Mouse (Mus musculus): ENCODE data around the gene Zmym3. TPM values are rescaled to one million over a fixed set of nuclear protein-coding genes. Genes with fewer than 3 reads are reported as not detected.

Zmym3 gene
- polyA plus RNA-seq (2015; fragmentation: Nextera tagmentation; extraction: Ambion mirVana) = 61.9 and 63.1 TPM in 2 replicates

DNA sequence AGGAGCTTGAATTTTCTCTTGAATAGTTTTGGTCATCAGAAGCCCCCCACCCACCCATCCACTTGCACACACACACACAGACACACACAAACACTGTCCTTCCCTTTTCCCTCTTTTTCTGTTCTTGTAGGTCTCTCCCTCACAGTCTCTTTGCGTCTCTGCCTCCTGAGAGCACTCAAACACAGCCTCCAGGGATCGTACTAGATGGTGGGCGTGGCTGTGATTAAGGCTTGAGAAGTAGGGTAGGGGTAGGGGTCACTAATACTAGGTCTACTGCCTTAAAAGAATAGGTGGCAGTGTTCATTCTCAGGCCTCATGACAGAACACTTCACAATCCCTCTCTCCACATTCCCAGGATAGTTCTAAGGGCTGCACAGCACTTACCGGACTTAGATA lies at the start of gene Zmym3:
Gene Zmym3 (minus strand): TSS at position 150 of the 396 bp plus-strand sequence.
- ATAC-seq (replicated peaks) = no peak
- H3K4me3 ChIP-seq = peak within 1 kb of the TSS; percentile 55
- peak within 1 kb of the TSS; percentile 46 for H3K4me2 ChIP-seq (replicated peaks)
- peaks cover 19% of the 10 kb centered on the region for H3K4me1 ChIP-seq
- peak within 1 kb of the TSS; percentile 55 for H3K9ac ChIP-seq (replicated peaks)
- peak within 1 kb of the TSS; percentile 82 for H3K27ac ChIP-seq (replicated peaks)
- no peaks in the 10 kb centered on the region; the same call in 1 of the 2 replicates for H3K36me3 ChIP-seq
- 25% methylated on average over 4 of the region's 4 CpGs for WGBS
- H3K27me3 ChIP-seq = no peaks in the 10 kb centered on the region
- H3K9me3 ChIP-seq = no peaks in the 10 kb centered on the region

DNA sequence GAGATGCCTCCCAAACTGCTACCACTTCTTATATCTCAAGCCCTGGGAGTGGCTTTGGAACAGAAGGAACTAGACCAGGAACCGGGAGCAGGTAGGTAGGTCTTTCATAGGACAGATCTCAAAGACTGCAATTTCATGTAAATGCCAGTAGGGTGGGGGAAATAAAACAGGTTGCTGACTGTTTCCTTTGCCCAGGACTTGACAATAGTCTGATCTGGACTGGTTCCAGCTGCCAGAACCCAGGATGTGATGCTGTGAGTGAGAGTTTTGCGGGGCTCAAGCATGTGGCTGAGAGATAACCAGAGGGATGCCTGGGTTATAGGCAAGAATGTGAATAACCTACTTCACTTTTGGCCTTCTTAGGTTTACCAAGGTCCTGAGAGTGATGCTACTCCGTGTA lies 30.9 kb upstream of the Zmym3 start:
- Histone ChIP-seq H3K27me3 (no peaks in the 10 kb centered on the region), H3K9me3 (no peaks in the 10 kb centered on the region), H3K9ac (replicated peaks) (no peak overlapping the region), H3K4me2 (replicated peaks) (no peak overlapping the region), H3K27ac (replicated peaks) (no peak overlapping the region), H3K4me3 (no peak overlapping the region), H3K36me3 (peaks cover 25% of the 10 kb centered on the region), H3K4me1 (no peaks in the 10 kb centered on the region)
- WGBS = 81% methylated on average over 3 of the region's 3 CpGs
- ATAC-seq (replicated peaks) = no peak

DNA sequence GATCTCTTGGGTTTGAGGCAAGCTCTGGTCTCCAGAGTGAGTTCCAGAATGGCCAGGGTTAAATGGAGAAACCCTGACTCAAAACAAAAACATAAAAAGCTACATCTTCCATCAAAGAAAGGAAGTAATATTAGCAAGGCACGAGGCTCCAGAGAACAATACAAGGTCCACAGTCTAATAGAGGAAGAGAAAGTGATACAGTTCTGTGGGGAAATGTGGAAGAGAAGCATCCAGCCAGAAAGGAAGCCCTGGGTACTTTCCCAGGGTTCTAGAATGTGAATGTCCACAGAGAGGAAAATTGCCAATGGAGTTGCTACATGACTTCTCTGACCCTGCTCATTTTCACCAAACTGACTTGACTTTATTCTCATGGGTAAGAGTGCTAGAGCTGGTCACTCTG lies 30.5 kb upstream of the Zmym3 start:
- Histone ChIP-seq H3K36me3 (peaks cover 29% of the 10 kb centered on the region), H3K4me1 (no peaks in the 10 kb centered on the region), H3K27ac (replicated peaks) (no peak overlapping the region), H3K9ac (replicated peaks) (no peak overlapping the region), H3K27me3 (no peaks in the 10 kb centered on the region), H3K4me2 (replicated peaks) (no peak overlapping the region), H3K4me3 (no peak overlapping the region), H3K9me3 (no peaks in the 10 kb centered on the region)
- WGBS = 62% methylated on average over 1 of the region's 1 CpGs
- no peak for ATAC-seq (replicated peaks)

DNA sequence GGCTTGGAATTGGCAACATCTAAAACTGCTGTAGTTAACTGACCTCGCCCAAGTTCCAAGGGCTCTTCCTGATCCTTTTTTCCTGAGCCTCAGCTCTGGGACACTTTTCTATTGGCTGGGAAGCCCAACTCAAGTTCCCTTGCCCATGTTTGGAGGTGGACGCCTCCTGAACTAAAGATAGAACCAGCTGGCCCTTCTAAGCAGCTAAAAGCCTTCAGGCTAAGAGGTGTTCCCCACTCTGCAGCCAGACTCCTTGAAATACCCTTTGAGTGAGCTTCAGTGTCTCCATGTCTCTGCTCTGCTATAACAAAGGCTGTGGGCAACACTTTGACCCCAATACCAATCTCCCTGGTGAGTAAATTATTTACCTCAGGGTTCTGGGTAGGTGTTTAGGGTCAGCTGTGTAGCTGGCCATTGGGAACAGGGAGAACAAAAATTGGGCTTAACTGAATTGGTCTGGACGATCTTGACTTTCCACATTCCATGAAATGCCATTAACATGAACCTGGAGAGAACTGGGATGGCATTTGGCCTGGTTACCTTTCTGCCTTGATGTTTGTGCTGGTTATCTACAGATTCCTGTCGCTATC lies 28.3 kb upstream of the Zmym3 start, which contains the start of gene Itgb1bp2:
Gene Itgb1bp2 (plus strand): TSS at position 203 of the 590 bp plus-strand sequence.
- Histone ChIP-seq H3K27ac (replicated peaks) (no peak within 1 kb of the TSS), H3K4me2 (replicated peaks) (no peak within 1 kb of the TSS), H3K4me3 (no peak within 1 kb of the TSS), H3K4me1 (no peaks in the 10 kb centered on the region), H3K27me3 (no peaks in the 10 kb centered on the region), H3K9ac (replicated peaks) (no peak within 1 kb of the TSS), H3K36me3 (peaks cover 49% of the 10 kb centered on the region), H3K9me3 (no peaks in the 10 kb centered on the region)
- whole genome bisulfite sequencing = 80% methylated on average over 4 of the region's 4 CpGs
- ATAC-seq (replicated peaks) = no peak

DNA sequence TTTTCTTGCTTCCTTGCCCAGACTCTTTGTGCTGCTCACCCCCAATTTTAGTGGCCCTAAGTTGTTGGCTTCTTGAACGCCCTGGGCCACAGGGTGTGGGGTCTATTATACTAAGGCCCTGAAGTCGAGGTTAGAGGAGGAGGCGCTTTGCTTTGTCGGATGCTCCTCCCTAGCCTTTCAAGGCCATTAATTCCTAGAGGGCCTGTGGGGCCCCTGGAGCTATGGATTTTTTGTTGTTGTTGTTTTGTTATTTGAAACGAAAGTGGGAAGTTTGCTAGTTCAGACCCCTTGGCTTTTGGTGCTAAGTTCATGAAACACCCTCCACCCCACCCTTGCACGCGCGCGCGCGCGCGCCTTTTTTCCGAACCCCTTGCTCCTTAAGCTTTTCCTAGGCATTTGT lies 9.3 kb upstream of the Zmym3 start:
- 19% methylated on average over 14 of the region's 14 CpGs for WGBS
- H3K27ac ChIP-seq (replicated peaks) = peak overlapping the region; percentile 95
- peak overlapping the region; percentile 46 for H3K4me2 ChIP-seq (replicated peaks)
- ATAC-seq (replicated peaks) = no peak; the same call in 1 of the 2 replicates
- H3K36me3 ChIP-seq = no peaks in the 10 kb centered on the region
- H3K9ac ChIP-seq (replicated peaks) = peak overlapping the region; percentile 79
- no peaks in the 10 kb centered on the region for H3K9me3 ChIP-seq
- no peaks in the 10 kb centered on the region for H3K27me3 ChIP-seq
- peak overlapping the region; percentile 67 for H3K4me3 ChIP-seq
- H3K4me1 ChIP-seq = peaks cover 28% of the 10 kb centered on the region

DNA sequence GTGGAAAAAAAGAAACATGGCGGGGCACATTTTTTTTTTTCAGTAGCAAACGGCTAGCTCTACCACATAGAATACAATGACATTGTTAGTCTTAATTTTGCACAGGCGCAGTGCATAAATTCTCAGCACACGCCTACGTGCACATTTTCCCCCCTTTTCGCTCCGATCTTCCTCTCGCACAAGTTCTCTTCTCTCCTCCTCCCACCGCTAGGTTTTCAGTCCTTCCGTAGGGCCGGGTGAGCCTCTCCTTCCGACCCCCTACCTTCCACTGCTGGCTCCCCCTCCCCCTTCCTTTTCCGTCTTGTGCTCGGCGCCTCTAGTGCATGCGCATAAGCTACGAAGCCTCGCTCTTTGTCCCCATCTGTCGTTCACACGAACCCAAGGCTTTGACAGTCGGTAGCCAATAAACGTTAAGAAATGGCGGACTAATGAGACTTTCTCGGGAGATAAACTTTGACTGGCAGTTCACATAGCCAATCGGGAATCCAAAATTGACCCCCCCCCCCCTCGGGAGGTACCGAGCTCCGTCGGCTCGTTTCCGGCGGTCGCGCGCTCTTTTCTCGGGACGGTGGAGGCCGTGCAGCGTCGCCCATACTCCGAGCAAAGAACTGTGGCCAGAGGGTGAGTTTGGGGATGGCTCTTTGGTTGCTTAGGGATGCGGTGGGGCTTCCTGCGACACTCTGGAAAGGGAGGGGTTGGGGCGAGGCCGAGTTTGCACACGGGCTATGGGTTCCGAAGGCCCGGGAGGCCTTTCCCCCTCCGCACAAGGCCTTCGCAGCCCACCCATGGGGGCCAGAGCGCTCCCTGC lies 8.7 kb upstream of the Zmym3 start, which contains the start of gene Nono:
Gene Nono (plus strand): TSS at position 177 of the 808 bp plus-strand sequence.
- H3K9me3 ChIP-seq = no peaks in the 10 kb centered on the region
- no peaks in the 10 kb centered on the region for H3K36me3 ChIP-seq
- H3K27ac ChIP-seq (replicated peaks) = peak within 1 kb of the TSS; percentile 95
- peak within 1 kb of the TSS; percentile 67 for H3K4me3 ChIP-seq
- H3K4me1 ChIP-seq = peaks cover 28% of the 10 kb centered on the region
- no peaks in the 10 kb centered on the region for H3K27me3 ChIP-seq
- peak within 1 kb of the TSS; percentile 46 for H3K4me2 ChIP-seq (replicated peaks)
- ATAC-seq (replicated peaks) = peak; percentile 97
- WGBS = 25% methylated on average over 51 of the region's 51 CpGs
- H3K9ac ChIP-seq (replicated peaks) = peak within 1 kb of the TSS; percentile 79

DNA sequence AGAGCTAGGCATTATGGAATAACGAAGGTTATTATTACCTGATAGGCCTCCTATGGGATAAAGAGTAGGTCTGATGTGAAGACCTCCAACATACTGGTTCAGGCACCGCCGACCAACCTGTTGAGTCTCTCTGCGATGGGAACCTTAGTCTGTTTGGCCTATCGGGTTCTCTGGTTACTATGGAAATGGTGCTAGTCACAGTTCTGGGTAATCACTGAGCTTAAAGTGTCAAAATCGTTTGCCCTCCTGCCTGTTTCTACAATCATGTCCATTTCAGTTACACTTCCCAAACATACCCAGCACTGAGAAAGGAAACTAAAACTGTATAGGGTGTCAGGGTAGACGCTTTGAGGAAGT lies 8.1 kb upstream of the Zmym3 start:
- Histone ChIP-seq H3K9ac (replicated peaks) (peak overlapping the region; percentile 35; the same call in 1 of the 2 replicates), H3K4me3 (peak overlapping the region; percentile 67), H3K27ac (replicated peaks) (peak overlapping the region; percentile 95), H3K9me3 (no peaks in the 10 kb centered on the region), H3K4me1 (peaks cover 28% of the 10 kb centered on the region), H3K36me3 (no peaks in the 10 kb centered on the region), H3K27me3 (no peaks in the 10 kb centered on the region), H3K4me2 (replicated peaks) (peak overlapping the region; percentile 40)
- 27% methylated on average over 7 of the region's 7 CpGs for WGBS
- peak; percentile 8; the same call in 1 of the 2 replicates for ATAC-seq (replicated peaks)

DNA sequence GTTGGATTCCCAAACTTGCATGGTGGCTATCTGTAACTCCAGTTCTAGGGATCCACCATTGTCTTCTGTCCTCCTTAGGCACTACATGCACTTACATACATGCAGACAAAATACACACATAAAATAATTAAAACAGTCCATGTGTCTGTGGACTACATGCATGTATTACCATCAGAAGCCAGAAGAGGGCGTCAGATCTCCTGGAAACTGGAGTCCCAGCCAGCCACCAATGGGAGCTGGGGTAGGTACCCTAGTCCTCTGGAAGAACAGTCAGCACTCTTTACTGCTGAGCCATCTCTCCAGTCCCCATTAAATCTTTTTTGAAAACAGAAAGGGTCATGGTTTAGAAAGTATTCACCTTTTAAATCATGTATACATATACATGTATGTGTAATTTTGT lies 7.1 kb upstream of the Zmym3 start:
- WGBS = 6% methylated on average over 1 of the region's 1 CpGs
- H3K27ac ChIP-seq (replicated peaks) = no peak overlapping the region
- no peaks in the 10 kb centered on the region for H3K9me3 ChIP-seq
- ATAC-seq (replicated peaks) = no peak
- no peak overlapping the region for H3K4me2 ChIP-seq (replicated peaks)
- H3K9ac ChIP-seq (replicated peaks) = no peak overlapping the region
- H3K36me3 ChIP-seq = no peaks in the 10 kb centered on the region
- no peak overlapping the region for H3K4me3 ChIP-seq
- no peaks in the 10 kb centered on the region for H3K27me3 ChIP-seq
- H3K4me1 ChIP-seq = peaks cover 24% of the 10 kb centered on the region

DNA sequence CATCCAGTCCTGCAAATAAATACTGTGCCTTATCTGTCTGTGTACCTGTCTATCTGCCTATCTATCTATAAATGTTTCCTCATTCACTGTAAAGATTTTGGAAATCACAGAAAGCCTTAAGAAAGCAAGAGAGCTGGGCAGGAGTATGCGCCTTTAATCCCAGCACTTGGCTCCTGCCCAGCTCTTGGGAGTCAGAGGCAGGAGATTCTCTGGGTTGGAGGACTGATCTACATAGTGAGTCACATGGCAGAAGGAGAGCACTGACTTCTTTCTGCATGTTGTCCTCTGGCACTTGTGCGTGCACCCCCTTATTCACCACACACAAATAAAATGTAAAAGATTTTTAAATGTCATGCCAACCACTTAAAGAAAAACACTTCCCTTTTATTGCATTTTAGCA lies 2.8 kb upstream of the Zmym3 start:
- H3K9ac ChIP-seq (replicated peaks) = no peak overlapping the region

DNA sequence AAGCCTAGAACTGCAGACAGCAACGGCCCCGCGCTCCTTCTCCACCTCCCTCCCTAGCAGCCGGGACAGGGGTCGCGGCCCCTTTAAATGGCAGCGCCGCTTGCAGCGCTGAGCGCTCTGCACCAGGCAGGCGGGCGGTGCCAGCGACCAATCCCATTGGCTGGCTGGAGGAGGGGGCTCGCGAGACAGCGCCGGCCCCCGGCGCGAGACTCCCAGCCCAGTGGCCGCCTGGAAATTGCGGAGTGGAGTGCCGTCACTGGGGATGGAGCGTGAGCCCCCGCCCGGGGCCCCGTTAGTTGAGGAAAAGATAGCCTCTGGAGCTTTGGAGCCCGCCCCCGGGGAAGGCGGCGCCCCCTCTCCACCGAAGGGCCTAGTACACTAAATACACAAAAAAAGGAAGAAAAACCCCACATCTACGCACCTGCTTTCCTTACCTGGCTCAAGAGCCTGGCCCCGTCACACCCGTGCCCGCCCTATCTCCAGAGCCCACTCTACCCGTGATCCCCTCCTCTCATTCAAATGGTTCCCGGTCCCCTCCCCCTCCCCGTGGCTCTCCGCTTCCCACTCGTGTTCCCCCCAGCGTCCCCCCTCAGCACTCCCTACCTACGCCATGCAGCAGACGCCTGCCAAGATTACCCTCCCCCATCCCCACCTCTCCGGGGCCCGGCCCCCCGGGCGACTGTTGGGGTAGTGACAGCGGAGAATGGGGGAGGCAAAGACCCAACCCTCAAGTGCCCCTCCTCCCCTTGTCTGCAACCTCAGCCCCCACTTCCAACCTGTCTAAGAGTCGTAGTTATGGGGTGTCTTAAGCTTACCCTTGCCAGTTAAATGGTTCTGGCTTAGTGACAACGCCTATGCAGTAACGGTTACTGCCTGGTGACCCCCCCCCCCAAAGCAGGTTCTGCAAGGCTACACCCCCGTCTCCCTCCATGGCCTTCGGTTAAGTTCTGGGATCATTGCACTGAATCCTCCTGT lies 637 bp downstream of the Zmym3 start:
- peaks cover 19% of the 10 kb centered on the region for H3K4me1 ChIP-seq
- ATAC-seq (replicated peaks) = peak; percentile 97
- H3K27ac ChIP-seq (replicated peaks) = peak overlapping the region; percentile 82
- peak overlapping the region; percentile 60 for H3K4me2 ChIP-seq (replicated peaks)
- H3K4me3 ChIP-seq = peak overlapping the region; percentile 55
- no peaks in the 10 kb centered on the region for H3K27me3 ChIP-seq
- H3K36me3 ChIP-seq = no peaks in the 10 kb centered on the region; the same call in 1 of the 2 replicates
- WGBS = 19% methylated on average over 51 of the region's 54 CpGs
- peak overlapping the region; percentile 55 for H3K9ac ChIP-seq (replicated peaks)
- H3K9me3 ChIP-seq = no peaks in the 10 kb centered on the region

More for the DNA sequence above, 2.8 kb upstream of the Zmym3 start:
- ATAC-seq (replicated peaks) = no peak
- Histone ChIP-seq H3K4me2 (replicated peaks) (no peak overlapping the region), H3K27ac (replicated peaks) (no peak overlapping the region), H3K27me3 (no peaks in the 10 kb centered on the region), H3K9me3 (no peaks in the 10 kb centered on the region), H3K36me3 (no peaks in the 10 kb centered on the region), H3K4me3 (no peak overlapping the region), H3K4me1 (peaks cover 8% of the 10 kb centered on the region)
- 69% methylated on average over 2 of the region's 2 CpGs for WGBS

DNA sequence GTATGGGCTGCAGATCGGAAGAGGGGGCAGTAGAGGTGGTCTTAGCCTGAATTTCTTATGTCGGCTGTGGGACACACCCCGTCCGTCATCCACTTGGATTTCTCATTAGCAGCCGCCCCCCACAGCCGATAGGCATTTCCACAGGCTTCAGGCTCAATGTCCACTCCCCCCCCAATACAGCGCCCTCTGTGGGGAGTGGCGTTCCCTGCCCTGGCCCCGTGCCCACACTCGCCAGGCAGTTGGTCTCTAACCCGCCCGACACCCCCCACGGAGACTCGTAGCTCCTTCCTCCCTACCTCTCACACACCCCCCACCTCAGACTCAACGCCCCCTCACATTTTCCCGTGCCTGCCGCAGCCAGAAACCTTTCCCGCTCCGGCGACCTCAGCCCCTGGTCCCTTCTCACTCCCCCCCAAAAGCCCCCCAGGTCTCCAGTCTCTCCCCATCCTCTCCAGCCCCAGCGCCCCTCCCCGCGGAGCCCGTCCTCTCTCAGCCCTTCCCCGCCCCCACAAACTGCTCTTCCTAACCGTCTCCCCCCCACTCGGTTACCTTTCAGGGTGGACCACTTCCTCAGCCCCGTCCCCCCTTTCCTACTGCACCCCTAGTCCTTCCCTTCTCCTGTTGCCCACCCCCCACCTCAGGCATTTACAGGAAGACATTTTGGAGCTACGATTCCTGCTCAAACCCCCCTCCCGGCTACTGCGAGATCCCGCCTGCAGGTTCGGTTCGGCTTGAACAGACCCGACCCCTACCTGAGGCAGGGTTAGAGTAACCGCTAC lies 1.5 kb downstream of the Zmym3 start:
- no peaks in the 10 kb centered on the region for H3K9me3 ChIP-seq
- H3K9ac ChIP-seq (replicated peaks) = peak overlapping the region; percentile 55
- WGBS = 28% methylated on average over 36 of the region's 36 CpGs
- H3K4me3 ChIP-seq = peak overlapping the region; percentile 55
- H3K4me2 ChIP-seq (replicated peaks) = peak overlapping the region; percentile 60
- peaks cover 19% of the 10 kb centered on the region for H3K4me1 ChIP-seq
- H3K27ac ChIP-seq (replicated peaks) = peak overlapping the region; percentile 82
- H3K36me3 ChIP-seq = no peaks in the 10 kb centered on the region; the same call in 1 of the 2 replicates
- ATAC-seq (replicated peaks) = no peak; the same call in 1 of the 2 replicates
- no peaks in the 10 kb centered on the region for H3K27me3 ChIP-seq
